11 mouse cellular contexts compared by ENCODE assay signal in the genomic region with DNA sequence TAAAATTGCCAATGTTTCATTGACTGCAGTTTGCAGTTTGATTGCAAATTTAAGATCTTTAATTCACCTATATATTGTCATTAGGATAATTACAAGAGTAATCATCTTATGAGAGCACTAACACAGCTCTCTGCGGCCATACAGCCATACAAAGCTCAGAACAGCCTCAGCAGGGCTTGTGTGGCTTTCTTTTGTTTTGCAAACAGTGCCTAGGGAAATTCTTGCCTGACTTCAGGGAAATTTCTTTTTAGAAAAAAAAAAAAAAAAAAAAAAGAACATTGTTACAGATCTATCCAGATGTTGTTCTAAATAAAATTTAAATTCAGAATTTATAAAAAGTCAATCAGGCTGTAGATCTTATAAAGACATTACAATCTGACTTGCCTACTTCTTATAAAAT. TPM values are rescaled to one million over a fixed set of nuclear protein-coding genes. Genes with fewer than 3 reads are reported as not detected.
"Had no signal": no experiment of that assay in that cellular context is flagged by ENCODE, and none has a peak within 500 bp of the region (broad histone marks: within the 10 kb centered on the region; RNA-seq: fewer than 3 reads in every experiment).

No protein-coding gene starts in this region.

RNA-seq across cellular contexts. Expression of gene Olfr486, which starts 20.2 kb away (rescaled TPM):
- total RNA-seq: left cerebral cortex, postnatal 10 days; left cerebral cortex, postnatal 14 days; left cerebral cortex, postnatal 25 days; left cerebral cortex, postnatal 36 days; left cerebral cortex, postnatal 4 days; liver, adult 2 months; megakaryocyte progenitor cell, adult 5-6 weeks; megakaryocyte, adult 5-6 weeks; megakaryocyte-erythroid progenitor cell, adult 5-6 weeks; midbrain, postnatal 0 days; monocyte, adult 5-6 weeks had no signal

RNA-seq across cellular contexts. Expression of gene Olfr487, which starts 21.7 kb away (rescaled TPM):
- total RNA-seq: left cerebral cortex, postnatal 10 days; left cerebral cortex, postnatal 14 days; left cerebral cortex, postnatal 25 days; left cerebral cortex, postnatal 36 days; left cerebral cortex, postnatal 4 days; liver, adult 2 months; megakaryocyte progenitor cell, adult 5-6 weeks; megakaryocyte, adult 5-6 weeks; megakaryocyte-erythroid progenitor cell, adult 5-6 weeks; midbrain, postnatal 0 days; monocyte, adult 5-6 weeks had no signal

RNA-seq across cellular contexts. Expression of gene Olfr485, which starts 33.0 kb away (rescaled TPM):
- total RNA-seq: left cerebral cortex, postnatal 10 days; left cerebral cortex, postnatal 14 days; left cerebral cortex, postnatal 25 days; left cerebral cortex, postnatal 36 days; left cerebral cortex, postnatal 4 days; liver, adult 2 months; megakaryocyte progenitor cell, adult 5-6 weeks; megakaryocyte, adult 5-6 weeks; megakaryocyte-erythroid progenitor cell, adult 5-6 weeks; midbrain, postnatal 0 days; monocyte, adult 5-6 weeks had no signal
